Mouse (Mus musculus) frontal cortex, adult (tissue): ENCODE data around the gene Gng5.

ENCODE experiments used
- ATAC-seq: cut with Nextera tagmentation; 2 replicates; pipeline ENCODE4 v1.9.2; 2017; ENCODE audit warnings: mild to moderate bottlenecking, moderate library complexity, mixed read lengths; ENCODE audit not compliant: low TSS enrichment

Gene Gng5

GRCm38 (mm10) chr3:146540521-146541273 is 41.1 kb downstream of the Gng5 start:
- no peak for ATAC-seq

GRCm38 (mm10) chr3:146543632-146544031 is 44.0 kb downstream of the Gng5 start:
- ATAC-seq, result no peak

GRCm38 (mm10) chr3:146554816-146555215 is 55.2 kb downstream of the Gng5 start:
- ATAC-seq, result no peak
